Mouse (Mus musculus): ENCODE measurements around the gene Lactb. TPM values are rescaled to one million over a fixed set of nuclear protein-coding genes. Genes with fewer than 3 reads are reported as not detected.
A peak's percentile ranks its signal among the peaks of the same experiment; 100 is the strongest.

The Lactb gene
- polyA plus RNA-seq, 1 experiment from 2014 or later = 12.2 TPM

DNA sequence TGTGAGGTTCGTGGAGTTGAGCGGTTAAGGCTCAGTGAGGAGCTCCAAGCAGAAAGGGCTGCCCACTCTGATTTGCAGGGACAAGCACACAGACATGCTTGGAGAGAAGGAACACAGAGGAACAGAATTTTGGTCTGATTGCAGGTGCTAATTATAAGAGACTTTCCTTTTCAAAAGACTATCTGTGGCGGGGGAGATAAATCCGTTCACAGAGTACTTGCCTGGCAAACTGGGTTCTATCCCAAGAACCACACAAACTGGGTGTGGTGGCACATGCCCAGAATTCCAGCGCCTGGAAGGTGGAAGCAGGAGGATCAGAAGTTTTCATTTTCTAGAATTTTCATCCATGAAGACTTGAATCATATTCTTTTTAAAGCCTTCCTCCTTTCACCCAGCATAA, 1.8 kb upstream of the Lactb start:
- Histone ChIP-seq H3K27ac (no peak overlapping the region), H3K36me3 (no peaks in the 10 kb centered on the region), H3K4me1 (replicated peaks) (peaks cover 13% of the 10 kb centered on the region), H3K9ac (no peak overlapping the region), H3K4me2 (no peak overlapping the region), H3K27me3 (no peaks in the 10 kb centered on the region), H3K9me3 (no peaks in the 10 kb centered on the region), H3K4me3 (no peak overlapping the region)
- 83% methylated on average over 5 of the region's 5 CpGs for WGBS
- no peak for ATAC-seq (ENCODE audit: low FRiP score)

DNA sequence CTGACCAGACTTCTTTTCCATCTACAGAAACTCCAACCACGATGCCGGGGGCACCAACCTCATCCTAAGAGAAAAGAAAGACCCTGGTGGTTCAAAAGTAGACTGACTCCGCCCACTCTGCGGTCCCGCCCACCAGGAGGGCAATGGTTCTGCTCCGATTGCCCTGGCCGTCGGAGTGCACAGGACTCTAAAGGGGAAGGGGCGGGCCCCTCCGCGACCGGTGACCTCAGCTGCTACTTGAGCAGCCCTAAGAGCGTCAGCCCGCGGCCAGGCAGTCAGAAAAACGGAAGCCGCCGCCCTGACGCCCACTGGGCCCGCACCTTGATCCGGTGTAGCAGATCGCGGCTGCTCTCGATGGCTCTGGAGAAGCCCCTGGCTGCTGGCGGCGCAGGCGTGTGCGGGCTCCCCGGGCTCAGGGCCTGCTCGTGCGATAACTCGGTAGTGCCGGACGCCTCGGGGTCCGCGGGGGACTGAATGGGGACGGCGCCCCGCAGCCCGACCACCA, 511 bp downstream of the Lactb start:
- H3K4me1 ChIP-seq (replicated peaks) = peaks cover 13% of the 10 kb centered on the region
- H3K4me3 ChIP-seq = peak overlapping the region; percentile 71
- no peaks in the 10 kb centered on the region for H3K9me3 ChIP-seq
- peaks cover 14% of the 10 kb centered on the region for H3K36me3 ChIP-seq
- H3K27me3 ChIP-seq = no peaks in the 10 kb centered on the region
- peak overlapping the region; percentile 94 for H3K27ac ChIP-seq
- under 1% methylated on average over 38 of the region's 41 CpGs for WGBS
- peak overlapping the region; percentile 85 for H3K9ac ChIP-seq
- peak overlapping the region; percentile 63 for H3K4me2 ChIP-seq
- ATAC-seq (ENCODE audit: low FRiP score) = peak; percentile 90

DNA sequence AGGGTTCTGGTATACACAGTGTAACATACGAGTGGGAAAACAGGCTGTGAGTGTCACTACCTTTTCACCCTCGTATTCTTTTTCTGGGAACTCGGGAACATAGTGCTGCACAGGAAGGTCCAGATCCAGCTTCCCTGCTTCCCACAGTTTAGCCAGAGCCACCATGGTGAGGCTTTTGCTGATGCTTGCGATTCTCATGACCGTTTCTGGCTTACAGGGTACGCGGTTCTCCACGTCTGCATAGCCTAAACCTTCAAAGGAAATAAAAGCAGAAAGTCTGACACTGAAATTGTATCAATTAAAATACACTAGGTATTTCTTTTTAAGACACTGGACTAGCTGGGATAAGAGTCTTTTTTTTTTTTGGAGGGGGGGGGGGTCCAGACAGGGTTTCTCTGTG, 4.2 kb downstream of the Lactb start:
- H3K9me3 ChIP-seq = no peaks in the 10 kb centered on the region
- peaks cover 29% of the 10 kb centered on the region for H3K36me3 ChIP-seq
- ATAC-seq (ENCODE audit: low FRiP score) = no peak

DNA sequence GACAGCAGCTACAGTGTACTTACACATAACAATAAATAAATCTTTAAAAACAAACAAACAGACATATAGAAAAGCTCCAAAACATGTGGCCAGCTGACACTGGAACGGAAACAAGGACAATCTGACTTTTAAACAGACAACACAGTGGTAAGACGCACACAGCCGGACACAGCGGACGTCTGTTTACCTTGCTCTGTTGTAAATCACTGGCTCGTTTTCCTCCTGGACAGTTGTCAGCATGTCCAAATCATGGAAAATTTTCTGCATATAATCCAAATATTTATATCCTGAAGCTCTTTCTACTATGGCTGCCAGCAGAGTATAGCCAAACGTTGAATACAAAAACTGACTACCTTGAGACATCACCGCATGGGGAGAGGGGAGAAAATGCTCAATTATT, 7.8 kb downstream of the Lactb start:
- peaks cover 39% of the 10 kb centered on the region for H3K36me3 ChIP-seq
- ATAC-seq (ENCODE audit: low FRiP score) = no peak
- 88% methylated on average over 8 of the region's 8 CpGs for WGBS

More for the DNA sequence above, 4.2 kb downstream of the Lactb start:
- Histone ChIP-seq H3K27me3 (no peaks in the 10 kb centered on the region), H3K9ac (no peak overlapping the region), H3K4me3 (no peak overlapping the region), H3K4me2 (no peak overlapping the region), H3K4me1 (replicated peaks) (peaks cover 12% of the 10 kb centered on the region), H3K27ac (no peak overlapping the region)
- 86% methylated on average over 8 of the region's 8 CpGs for WGBS

DNA sequence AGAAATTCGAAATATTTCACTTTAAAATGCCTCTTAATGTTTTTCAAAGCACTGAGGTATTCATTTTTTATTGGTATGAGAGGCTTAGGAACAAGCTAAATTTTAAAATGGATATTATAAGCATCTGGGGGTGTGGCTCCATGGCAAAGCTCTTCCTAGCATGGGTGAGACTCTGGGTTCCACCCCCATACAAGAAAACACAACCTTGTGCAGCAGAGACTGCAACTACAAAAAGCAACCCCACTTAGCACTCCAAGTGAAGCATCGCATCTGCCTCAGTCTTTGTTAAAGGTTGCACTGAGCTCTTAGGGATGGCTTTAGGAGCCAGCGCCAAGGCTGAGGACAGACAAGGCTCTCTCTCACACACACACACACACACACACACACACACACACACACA, 13.8 kb downstream of the Lactb start:
- Histone ChIP-seq H3K4me3 (no peak overlapping the region), H3K4me2 (no peak overlapping the region), H3K4me1 (replicated peaks) (no peaks in the 10 kb centered on the region), H3K9me3 (no peaks in the 10 kb centered on the region), H3K36me3 (peaks cover 14% of the 10 kb centered on the region; the same call in 1 of the 2 replicates), H3K27ac (no peak overlapping the region), H3K9ac (no peak overlapping the region), H3K27me3 (no peaks in the 10 kb centered on the region)
- ATAC-seq (ENCODE audit: low FRiP score) = no peak
- 79% methylated on average over 3 of the region's 3 CpGs for WGBS

More for the DNA sequence above, 7.8 kb downstream of the Lactb start:
- Histone ChIP-seq H3K4me3 (no peak overlapping the region), H3K9ac (no peak overlapping the region), H3K4me1 (replicated peaks) (no peaks in the 10 kb centered on the region), H3K4me2 (no peak overlapping the region), H3K27ac (no peak overlapping the region), H3K27me3 (no peaks in the 10 kb centered on the region), H3K9me3 (no peaks in the 10 kb centered on the region)

DNA sequence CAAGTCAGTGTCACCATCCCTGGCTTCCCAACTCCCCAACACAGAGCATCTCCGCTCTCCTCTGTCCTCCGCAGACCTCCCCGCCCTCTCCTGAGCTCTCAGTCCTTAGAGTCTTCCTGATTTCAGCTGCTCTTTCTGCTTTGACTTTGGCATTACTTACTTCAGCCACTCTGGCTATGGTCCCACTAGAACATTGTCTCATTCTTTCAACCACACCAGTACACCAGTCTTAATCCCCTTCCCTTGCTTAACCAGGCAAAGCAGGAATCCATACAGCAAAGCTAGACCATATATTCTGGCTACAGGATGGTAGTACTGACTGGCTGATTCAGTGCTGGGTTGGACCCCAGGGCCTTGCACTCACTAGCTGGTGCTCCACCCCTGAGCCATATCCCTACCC, 17.8 kb downstream of the Lactb start:
- no peaks in the 10 kb centered on the region for H3K27me3 ChIP-seq
- H3K4me2 ChIP-seq = no peak overlapping the region
- H3K4me1 ChIP-seq (replicated peaks) = no peaks in the 10 kb centered on the region
- no peak overlapping the region for H3K9ac ChIP-seq
- H3K4me3 ChIP-seq = no peak overlapping the region
- H3K9me3 ChIP-seq = no peaks in the 10 kb centered on the region
- peaks cover 13% of the 10 kb centered on the region for H3K36me3 ChIP-seq
- 89% methylated on average over 3 of the region's 3 CpGs for WGBS
- H3K27ac ChIP-seq = no peak overlapping the region
- no peak for ATAC-seq (ENCODE audit: low FRiP score)

DNA sequence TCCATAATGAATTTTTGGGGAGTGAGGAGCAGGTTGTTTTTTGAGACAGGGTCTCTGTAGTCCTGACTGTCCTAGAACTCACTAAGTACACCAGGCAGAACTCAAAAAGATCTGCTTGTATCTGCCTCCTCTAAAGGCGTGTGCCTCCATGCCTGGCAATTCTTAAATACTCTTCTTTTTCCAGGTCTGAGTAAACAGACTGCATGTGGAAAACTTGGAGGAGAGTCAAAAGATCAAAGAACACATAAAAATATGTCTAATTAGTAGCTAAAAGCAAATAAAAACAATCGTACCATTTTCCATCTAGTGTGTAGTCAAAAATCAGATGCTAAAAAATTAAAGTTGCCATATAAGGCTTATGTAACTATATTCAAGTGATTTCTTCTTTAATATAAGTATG, 22.4 kb downstream of the Lactb start:
- H3K4me1 ChIP-seq (replicated peaks) = no peaks in the 10 kb centered on the region
- ATAC-seq (ENCODE audit: low FRiP score) = no peak
- H3K4me3 ChIP-seq = no peak overlapping the region
- 90% methylated on average over 2 of the region's 2 CpGs for WGBS
- no peaks in the 10 kb centered on the region for H3K9me3 ChIP-seq
- no peak overlapping the region for H3K4me2 ChIP-seq
- peaks cover 17% of the 10 kb centered on the region for H3K36me3 ChIP-seq
- H3K9ac ChIP-seq = no peak overlapping the region
- no peak overlapping the region for H3K27ac ChIP-seq
- no peaks in the 10 kb centered on the region for H3K27me3 ChIP-seq

DNA sequence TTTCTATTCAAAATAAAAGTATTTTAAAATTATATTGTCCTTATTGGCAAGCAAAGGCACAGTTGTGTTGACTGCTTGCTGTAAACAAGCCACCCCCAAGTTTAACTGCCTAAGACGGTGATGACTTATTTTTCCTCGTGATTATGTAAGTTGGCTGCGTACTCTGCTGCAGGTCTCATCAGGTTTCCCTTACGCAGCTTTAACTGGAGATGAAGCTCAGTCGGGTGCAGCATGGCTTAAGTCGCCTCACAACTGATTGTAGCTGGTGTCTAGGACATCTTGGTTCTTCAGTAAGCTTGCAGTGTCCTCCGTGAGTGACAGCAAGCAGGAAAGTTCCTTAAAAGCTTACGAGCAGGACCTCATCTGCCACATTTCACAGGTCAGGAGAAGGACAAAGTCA, 23.0 kb downstream of the Lactb start:
- 86% methylated on average over 8 of the region's 8 CpGs for WGBS
- no peaks in the 10 kb centered on the region for H3K4me1 ChIP-seq (replicated peaks)

DNA sequence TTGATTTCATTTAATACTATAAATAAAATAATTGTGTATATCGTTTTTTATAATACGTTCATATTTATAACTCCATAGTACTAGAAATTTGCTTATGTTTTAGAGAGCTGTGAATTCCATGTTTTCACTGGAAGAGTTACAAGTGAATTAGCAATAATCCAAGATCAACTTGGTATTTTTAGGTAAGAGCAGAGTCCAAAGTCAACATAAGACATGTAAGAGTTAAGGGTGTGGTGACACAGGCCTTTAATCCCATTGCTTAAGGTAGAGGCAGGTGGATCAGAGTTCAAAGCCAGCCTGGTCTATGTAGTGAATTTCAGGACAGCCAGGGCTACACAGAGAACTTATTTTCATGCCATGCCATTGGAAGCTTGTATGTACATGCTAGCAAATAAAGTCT, 26.7 kb downstream of the Lactb start:
- no peaks in the 10 kb centered on the region for H3K27me3 ChIP-seq
- H3K4me1 ChIP-seq (replicated peaks) = peaks cover 10% of the 10 kb centered on the region
- H3K4me2 ChIP-seq = no peak overlapping the region
- WGBS = 96% methylated on average over 2 of the region's 2 CpGs
- H3K27ac ChIP-seq = no peak overlapping the region
- H3K4me3 ChIP-seq = no peak overlapping the region
- no peak overlapping the region for H3K9ac ChIP-seq
- no peak for ATAC-seq (ENCODE audit: low FRiP score)
- no peaks in the 10 kb centered on the region for H3K9me3 ChIP-seq
- peaks cover 4% of the 10 kb centered on the region for H3K36me3 ChIP-seq

More for the DNA sequence above, 23.0 kb downstream of the Lactb start:
- Histone ChIP-seq H3K27ac (no peak overlapping the region), H3K27me3 (no peaks in the 10 kb centered on the region), H3K4me3 (no peak overlapping the region), H3K9me3 (no peaks in the 10 kb centered on the region), H3K36me3 (peaks cover 17% of the 10 kb centered on the region), H3K4me2 (no peak overlapping the region), H3K9ac (no peak overlapping the region)
- no peak for ATAC-seq (ENCODE audit: low FRiP score)

DNA sequence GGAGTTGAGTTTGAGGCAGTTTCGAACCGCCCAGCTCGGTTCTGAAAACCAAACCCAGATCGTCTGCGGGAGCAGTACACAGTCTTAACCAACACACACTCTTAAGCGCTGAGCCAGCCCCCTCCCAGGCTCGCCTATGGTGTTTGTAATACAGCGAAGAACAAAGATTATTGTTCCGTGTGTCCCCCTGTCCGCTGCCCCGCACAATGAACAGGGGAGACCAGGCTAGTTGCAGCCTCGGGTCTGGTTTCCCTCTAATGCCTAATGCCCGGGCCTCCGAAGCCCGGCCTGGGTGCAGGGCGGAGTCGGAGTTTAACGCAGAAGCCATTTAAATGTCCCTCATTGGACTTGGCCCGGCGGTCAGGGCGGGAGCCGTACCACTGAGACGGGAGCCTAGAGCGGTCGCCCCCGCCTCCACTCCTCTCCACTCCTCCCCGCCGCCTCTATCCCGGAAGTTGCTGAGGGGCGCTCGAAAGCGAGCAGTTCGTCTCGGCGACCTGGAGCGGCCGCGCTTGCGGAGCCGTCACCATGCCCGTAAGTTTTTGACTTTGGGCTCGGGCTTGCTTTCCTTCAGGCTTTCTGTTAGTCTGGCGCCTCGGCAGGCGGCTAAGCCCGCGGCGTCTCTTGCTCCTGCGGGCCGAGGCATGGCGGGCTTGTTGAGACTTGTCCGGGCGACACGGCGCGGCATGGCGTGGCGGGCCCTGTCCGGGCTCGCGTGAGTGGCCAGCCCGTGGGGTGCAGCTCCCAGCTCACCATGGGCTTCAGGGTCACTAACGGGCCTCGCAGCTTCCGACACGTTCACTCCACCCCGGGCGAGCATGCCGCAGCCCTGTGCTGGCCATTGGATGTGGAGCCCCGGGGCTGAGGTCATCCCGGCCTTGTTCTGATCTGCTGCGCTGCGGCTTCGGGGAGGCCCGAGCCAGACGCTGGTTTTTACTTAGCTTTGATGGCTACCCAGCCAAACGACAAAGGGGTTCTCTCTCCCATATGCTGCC, 29.3 kb downstream of the Lactb start, which contains the start of gene Rps27l:
Gene Rps27l, plus strand, starts transcription at position 440 of the 995 bp plus-strand sequence.
- Histone ChIP-seq H3K4me1 (replicated peaks) (peaks cover 10% of the 10 kb centered on the region), H3K9ac (peak within 1 kb of the TSS; percentile 92), H3K4me3 (peak within 1 kb of the TSS; percentile 94), H3K36me3 (peaks cover 4% of the 10 kb centered on the region), H3K27me3 (no peaks in the 10 kb centered on the region), H3K27ac (peak within 1 kb of the TSS; percentile 92), H3K9me3 (no peaks in the 10 kb centered on the region), H3K4me2 (peak within 1 kb of the TSS; percentile 91)
- under 1% methylated on average over 77 of the region's 77 CpGs for WGBS
- peak; percentile 99 for ATAC-seq (ENCODE audit: low FRiP score)

DNA sequence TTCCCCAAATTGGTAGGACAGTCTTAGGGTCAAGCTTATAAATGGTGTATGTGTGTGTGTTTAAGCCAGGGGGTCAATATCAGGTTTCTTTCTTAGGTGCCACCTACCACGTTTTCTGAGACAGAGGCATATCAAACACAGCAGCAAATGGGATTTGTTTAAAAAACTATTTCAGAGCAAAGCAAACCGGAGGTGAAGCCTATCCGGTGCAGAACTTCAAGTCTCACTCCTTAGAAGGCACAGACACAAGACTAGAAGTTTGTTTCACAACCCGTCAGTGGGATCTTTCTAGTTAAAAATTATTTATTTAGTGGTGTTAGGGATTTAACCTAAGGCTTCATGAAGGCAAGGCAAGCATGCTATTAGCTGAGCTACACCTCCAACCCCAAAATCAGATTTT, 30.1 kb downstream of the Lactb start:
- Histone ChIP-seq H3K9ac (peak overlapping the region; percentile 92), H3K4me2 (peak overlapping the region; percentile 91), H3K36me3 (peaks cover 4% of the 10 kb centered on the region), H3K27ac (peak overlapping the region; percentile 92), H3K4me3 (peak overlapping the region; percentile 94), H3K4me1 (replicated peaks) (peaks cover 10% of the 10 kb centered on the region), H3K9me3 (no peaks in the 10 kb centered on the region), H3K27me3 (no peaks in the 10 kb centered on the region)
- 23% methylated on average over 4 of the region's 4 CpGs for WGBS
- no peak for ATAC-seq (ENCODE audit: low FRiP score)

DNA sequence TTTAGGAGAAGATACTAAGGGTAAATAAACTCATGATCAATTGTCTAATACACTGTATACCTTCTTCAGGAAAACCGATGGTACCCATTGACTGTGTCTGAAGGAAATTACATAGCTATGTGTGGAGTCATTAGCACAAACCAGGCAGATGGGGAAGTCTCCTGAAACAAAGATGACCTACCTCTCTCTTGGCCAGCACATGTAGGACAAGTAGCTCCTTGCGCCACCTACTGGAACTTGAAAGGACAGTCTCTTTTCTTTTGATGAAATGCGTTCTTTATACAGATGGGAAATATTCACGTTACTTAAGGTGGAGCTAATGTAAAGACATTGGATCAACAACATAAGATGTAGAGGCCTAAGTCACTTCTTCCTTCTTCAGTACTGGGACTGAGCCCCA, 36.4 kb downstream of the Lactb start:
- no peak for ATAC-seq (ENCODE audit: low FRiP score)

More for the DNA sequence above, 36.4 kb downstream of the Lactb start:
- WGBS = 4% methylated on average over 4 of the region's 4 CpGs
- no peak overlapping the region for H3K27ac ChIP-seq
- H3K9ac ChIP-seq = no peak overlapping the region
- peaks cover 17% of the 10 kb centered on the region for H3K4me1 ChIP-seq (replicated peaks)
- no peak overlapping the region for H3K4me2 ChIP-seq
- no peaks in the 10 kb centered on the region; the same call in 1 of the 2 replicates for H3K27me3 ChIP-seq
- H3K9me3 ChIP-seq = no peaks in the 10 kb centered on the region
- no peak overlapping the region for H3K4me3 ChIP-seq
- no peaks in the 10 kb centered on the region for H3K36me3 ChIP-seq
